Mouse (Mus musculus) spleen, postnatal 14 days (tissue): ENCODE measurements at regions not wholly inside any gene's neighbourhood (a gene's known extent, or its start where the extent isn't known, plus 50 kb on each side); places are given as distances from the start of the nearest gene placed in this dataset.

Source experiments
- DNase-seq, 2 experiments: peaks; one replicate each; pipeline ENCODE4 v3.0.0; 2021 to 2022; ENCODE audit warnings: low spot score in 2 of 2

DNA sequence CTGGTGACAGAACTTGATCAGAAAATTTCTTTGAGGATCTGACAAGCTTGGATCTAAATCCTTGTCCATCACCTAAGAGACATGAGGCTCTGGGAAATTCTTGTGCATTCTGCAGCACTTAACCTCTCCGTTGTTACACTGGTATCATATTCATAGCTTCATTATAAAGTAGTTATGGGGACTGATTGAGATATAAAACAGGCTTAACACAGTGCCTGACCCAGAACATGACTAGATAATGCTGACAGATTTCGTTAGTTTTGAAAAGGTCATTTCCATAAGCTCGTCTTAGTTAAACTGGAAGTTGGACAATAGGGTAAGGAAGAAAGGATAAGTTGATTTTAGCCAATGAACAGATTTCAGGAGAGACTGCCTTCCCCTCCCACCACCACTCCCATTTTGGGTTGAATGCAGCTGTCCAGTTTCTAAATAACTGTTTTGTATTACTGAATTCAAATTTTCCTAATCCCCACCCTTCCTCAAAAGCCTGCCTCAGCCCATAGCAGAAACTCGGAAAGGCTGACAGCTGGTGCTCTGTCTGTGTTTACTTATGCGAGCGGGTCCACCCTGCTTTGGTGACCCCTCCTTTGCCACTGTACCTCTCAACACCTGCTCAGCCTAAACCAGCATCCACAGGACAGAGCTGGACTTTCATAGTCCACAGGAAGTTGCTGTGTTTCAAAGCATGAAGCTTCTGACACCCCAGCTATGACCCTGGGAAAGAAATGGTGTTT, 340.8 kb downstream of the Pax1 start:
- no peak for DNase-seq

DNA sequence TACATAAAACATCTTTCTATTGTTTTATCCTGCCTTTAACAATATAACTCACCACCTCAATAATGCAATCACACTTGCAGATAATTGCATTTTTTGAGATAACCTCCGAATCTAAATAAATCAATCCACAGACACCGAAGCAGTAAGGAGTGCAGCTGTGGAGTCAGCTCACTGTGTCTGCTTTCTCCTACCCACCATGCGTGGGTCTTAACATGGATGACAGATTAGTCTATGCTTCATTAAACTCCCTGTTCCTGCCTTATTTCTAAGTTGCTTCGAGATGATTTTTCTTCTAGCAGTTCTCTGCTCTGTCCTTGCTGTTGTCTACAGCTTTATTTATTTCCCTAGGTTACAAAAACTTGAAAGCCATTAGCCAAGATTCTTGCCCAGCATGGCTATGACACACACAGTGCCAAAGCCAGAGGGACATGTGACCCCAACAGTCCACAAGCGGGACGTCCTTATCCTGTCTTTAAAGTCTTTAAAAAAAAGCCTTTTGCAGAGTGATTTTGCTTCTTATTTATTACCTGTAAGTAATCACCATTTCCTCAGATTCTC, 337.9 kb downstream of the Pax1 start:
- DNase-seq, result no peak

DNA sequence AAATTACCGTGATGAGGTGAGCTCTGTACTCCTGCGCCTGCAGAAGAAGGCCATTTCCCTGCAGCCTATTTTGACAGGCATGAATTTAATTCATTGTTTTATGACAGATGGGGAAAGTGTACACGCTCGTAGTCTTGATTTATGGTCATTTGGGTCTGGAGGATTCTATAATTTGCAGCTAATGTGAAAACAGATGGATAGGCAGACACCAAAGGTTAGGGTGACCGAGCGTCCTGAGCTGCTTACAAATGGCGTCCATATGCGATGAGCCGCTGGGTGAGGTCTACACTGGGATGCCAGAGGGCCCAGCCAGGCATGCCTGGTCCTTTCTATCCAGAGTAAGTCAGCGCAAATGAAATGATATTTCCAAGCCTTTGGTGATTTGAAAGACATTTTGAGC, 330.2 kb downstream of the Pax1 start:
- no peak for DNase-seq

DNA sequence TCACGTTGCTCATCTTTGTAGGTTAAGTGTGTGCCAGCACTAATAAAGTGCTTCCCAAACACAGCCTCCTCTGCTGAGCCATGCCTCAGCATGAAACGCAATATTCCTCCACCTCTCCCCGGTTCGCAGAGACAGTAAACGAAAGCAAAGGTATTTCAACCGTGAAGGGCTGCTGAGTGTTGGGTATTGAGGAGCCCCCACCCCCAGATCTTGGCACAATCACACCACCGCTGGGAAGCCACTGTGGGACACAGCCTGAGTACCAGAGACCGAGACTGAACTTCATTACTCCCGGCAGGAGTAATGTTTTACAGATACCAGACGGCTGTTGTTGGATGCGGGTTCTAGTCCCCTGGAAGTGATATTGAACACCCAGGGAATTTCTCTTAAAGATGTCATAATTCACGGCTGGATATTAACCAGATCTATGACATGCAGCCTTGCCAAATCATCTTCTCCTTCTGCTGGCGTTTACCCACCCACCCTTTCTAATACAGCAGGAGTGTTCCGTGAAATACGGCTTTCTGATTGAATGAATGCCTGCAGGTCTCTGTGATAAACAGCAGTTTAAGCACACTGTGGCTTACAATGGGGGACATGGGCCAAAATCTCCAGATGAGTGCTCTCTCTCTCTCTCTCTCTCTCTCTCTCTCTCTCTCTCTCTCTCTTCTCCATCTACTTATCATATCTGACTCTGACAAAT, 328.9 kb downstream of the Pax1 start:
- no peak for DNase-seq

DNA sequence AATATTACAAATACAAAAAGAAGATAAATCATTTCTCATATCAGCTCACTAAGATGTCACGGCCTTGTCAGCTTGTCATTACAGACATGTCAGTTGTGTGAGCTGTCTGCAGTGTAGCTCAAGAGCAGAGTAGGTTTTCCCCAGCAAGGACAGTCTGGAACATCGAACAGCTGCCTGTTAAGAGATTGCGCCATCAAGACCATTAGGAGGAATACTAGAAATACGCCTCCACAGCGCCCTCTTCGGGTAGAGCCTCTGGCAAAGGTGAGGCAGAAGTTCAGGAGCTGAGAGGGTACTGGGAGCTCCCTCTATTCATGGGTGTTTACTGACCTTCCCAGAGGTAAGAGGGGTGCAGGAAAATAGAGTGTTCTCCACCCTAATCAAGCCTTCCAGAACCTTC, 327.0 kb downstream of the Pax1 start:
- DNase-seq, result no peak

DNA sequence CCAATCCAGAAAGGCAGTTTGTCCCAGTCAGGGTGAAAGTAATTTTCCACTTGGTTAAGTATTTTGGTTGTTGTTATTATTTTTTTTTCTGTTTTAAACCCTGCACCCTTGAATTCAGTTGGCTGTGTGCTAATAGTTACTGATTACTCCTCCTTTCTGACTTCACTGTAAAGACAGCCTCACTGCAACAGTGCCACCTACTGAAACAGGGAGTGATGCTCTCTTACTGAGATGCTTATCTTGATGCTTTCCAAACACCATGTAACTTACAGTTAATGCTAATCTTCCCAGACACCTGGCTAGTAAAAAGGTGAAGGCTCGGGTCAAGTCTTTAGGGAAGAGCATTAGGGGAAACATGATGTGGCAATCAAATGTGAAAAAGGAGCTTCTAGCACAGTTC, 294.9 kb downstream of the Pax1 start:
- DNase-seq, result no peak

DNA sequence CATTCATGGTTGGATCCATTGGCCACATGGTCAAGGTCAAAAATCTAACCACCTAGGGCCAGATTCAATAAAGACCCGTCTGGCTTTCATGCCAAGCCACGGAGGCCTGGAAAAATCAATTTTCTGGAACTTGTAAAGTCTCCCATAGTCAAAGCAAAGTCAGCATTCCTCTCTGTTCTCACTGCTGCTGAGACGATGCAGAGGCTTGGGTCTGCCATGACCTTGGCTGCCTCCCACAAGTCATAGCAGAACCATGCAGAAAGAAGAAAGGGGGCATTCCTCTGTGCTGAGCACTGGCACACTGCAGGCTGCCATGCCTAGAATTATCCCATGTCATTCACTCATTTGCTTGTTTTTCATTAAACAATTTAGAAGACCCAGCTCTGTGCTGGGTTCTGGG, 288.5 kb downstream of the Pax1 start:
- no peak for DNase-seq

DNA sequence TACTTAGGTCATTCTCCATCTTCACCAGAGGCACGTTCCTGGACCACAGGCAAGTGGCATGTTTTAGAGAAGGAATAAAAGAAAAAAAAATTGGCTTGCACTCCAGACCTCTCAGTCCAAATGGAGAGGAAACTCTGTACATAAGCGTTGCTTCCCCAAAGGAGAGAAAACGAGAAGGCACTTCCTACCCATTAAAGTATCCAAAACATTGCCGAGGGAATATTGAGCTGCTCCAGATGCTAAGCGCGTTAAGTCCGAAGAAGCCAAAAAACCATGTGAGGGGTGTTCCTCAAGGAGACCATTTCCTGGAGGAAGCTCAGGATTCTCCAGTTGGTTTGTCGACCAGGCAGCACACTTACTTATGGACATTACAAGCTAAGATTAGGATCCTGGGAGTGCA, 286.2 kb downstream of the Pax1 start:
- DNase-seq, result no peak

DNA sequence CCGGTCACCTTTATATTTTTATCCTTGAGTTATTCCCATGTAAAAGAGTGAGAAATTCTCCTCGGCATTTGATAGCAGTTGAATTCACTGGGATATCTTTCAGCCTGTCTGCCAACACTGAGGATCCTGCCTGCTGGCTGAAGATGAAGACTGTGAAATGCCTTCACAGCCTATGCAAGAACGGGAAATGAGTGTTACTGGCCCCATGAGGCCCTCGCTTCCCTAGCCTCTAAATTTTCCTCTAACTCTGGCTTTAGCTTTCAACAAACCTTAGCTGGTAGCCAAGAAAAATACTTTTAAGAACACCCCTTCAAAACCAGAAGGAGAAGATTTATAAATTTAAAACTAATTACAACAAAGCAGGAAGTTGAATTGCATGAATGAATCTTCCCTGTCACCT, 285.8 kb downstream of the Pax1 start:
- no peak for DNase-seq

DNA sequence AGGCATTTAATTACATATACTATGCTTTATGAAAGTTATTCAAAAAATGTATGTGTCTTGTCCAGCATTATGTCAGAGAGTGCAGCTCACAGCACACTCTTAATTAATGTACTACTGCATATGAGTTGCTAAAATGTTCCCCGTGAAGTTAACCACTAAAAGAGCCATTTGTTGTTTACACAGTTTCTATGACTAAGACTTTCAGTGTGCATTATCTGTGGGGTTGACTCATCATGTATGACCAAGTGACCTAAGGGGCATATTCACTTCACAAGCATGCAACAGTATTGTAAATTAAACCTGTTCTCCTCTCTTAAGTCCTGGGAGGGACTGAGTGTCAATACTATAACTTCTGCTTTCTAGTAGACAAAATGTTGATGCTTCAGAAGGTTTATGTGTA, 276.2 kb downstream of the Pax1 start:
- no peak for DNase-seq

DNA sequence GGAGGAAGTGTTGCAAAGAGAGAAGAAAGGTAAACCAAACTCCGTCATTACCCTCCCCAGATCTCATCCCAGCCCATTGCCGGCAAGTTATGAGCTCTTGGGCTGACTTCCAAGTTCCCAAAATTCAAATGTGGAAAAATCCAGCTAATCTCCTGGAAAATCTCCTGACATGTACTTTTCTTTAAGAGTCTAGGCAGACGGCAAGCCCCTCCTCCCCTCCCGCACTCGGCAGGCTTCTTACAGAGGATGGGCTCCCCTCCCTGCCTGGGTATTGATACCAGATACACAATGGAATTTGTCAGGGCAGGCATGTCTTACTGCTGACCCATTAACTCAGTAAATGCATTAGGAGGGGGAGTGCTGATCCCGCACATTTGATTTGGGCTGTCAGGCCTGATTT, 271.0 kb downstream of the Pax1 start:
- no peak for DNase-seq

DNA sequence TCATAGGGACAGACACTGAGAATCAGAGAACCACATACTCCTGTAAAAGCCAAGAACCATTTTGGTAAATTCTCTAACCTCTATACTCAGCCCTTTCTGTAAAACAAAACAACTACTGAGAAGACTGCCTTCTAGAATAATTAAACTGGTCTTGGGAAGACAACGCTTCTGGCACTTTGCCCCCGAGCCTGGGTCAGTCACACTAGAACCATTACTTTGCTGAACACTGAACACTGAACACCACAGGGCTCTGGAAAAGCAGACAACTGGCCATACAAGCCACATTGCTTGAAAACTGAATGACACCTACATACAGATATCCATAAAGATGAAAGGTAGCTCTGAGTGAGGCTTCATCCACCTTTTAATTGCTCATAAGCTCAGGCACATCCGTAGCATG, 268.0 kb downstream of the Pax1 start:
- DNase-seq, result no peak

DNA sequence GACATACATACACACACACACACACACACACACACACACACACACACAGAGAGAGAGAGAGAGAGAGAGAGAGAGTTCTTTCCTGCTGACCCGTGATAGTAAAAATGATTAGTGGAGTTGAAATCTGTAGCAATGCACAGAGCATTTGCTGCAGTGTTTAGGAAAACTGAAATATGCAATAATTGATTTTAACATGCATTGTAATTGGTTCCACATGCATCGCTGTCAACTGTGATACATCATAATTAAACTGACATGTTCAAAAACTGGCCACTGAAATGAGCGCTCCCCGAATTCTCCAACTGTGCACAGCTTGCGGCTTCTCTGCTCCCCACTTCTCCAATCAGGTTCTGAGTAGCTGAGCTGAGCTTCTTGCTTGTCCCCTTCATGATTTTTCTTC, 265.4 kb downstream of the Pax1 start:
- no peak for DNase-seq

DNA sequence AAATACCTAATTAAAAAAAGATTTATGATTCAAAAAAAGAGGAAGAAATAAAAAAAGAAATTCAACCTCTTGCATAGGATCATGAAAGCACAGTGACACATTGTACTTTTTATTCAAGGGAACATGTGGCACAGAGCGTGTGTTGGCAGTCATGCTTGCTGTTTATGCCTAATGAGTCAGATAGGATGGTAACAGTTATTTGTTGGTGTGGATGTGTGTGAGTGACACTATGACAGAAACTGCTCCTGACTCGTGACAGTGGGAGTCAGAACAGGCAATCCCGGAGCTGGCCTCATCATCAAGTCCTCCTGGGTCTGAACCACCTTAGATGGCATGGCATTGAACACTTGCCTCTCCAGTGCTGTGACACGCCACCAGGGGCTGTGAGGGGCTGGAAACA, 261.4 kb downstream of the Pax1 start:
- DNase-seq, result no peak

DNA sequence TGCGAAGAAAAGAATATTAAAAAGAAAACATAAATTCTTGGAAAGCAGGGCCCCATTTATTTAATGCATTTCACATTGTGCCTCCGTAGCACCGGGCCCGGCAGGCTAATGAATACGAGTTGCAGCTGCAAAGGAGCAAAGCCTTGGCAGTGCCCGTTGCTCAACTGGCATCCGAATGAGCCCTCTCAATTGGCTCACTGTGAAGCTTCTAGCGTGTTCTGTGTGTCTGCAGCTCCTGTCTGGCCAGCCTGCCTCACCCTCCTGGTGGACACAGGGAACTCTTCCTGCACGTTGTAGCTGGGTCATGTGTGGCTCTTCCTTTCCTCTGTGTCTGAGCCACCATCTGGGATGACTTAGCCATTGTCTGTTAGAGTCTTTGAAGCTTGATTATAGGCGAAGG, 256.1 kb downstream of the Pax1 start:
- no peak for DNase-seq

DNA sequence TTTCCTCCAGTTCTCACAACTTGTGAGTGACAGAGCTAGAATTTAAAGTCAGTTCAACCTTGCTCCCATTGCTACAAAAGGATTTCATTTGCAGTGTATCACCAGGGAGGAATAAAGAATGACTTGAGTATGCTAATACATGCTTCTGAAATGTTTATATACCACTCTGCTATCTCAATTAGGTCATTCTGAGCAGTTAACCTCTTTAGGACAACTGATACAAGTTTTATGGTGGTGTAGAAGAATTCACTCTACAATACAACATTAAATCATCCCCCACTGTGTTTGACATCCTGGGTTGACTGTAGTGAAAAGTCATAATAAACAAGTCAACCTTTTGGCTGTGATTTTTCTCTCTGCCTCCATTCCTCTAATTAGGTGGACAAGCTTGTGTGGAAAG, 248.6 kb downstream of the Pax1 start:
- no peak for DNase-seq

DNA sequence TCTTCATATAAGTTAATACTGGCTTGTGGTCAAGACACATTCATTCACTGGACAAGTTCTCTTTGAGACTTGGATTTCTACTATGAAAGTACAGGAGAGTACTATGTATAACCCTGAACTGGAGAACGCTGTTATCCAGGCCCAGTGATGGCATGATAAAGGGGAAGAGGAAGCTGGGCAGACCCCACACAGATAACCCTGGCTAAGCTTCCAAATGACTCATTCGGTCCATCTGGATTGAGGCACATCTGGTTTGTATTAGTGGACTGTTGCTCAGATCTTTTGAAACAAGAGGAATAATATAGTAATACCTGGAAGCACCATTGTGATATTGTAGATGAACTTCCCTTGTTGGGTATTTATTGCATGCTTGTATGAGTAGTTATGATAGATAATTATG, 239.9 kb downstream of the Pax1 start:
- no peak for DNase-seq

DNA sequence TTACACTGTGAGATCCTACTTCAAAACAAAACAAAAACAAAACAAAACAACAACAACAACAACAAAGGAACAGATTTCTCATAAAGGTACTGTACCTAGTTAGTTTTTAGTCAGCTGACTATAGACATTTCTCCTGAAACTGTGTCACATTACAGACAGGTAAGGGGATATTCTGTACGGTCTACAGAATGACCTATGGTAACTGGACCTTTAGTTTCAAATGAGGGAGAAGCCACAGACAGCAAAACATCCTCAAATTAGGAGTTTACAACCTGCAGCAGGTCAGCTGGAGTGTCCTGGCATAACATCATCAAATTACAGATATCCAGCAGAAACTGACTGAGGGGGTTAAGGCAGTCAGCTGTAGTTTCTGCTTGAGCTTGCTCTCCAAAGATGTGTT, 210.7 kb downstream of the Pax1 start:
- no peak for DNase-seq

DNA sequence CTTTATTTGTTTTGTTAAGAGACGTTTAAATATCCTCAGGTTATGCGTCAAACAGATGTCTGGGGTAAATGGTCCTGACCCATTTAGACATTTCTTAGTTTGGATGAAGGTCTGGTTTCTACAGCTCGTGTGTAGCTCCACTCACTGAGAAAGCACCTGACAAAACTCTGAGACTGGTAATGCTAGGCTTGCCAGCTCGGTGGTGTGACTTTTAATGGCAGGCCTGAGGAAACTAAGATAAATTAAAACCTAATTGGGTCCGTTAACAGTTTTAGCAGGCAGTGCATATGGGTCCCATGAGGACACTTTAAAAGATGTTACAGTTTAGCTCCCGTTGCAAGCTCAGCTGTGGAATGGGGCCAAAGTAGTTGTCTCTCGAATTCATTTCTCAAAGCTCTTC, 199.5 kb downstream of the Pax1 start:
- DNase-seq, result no peak

DNA sequence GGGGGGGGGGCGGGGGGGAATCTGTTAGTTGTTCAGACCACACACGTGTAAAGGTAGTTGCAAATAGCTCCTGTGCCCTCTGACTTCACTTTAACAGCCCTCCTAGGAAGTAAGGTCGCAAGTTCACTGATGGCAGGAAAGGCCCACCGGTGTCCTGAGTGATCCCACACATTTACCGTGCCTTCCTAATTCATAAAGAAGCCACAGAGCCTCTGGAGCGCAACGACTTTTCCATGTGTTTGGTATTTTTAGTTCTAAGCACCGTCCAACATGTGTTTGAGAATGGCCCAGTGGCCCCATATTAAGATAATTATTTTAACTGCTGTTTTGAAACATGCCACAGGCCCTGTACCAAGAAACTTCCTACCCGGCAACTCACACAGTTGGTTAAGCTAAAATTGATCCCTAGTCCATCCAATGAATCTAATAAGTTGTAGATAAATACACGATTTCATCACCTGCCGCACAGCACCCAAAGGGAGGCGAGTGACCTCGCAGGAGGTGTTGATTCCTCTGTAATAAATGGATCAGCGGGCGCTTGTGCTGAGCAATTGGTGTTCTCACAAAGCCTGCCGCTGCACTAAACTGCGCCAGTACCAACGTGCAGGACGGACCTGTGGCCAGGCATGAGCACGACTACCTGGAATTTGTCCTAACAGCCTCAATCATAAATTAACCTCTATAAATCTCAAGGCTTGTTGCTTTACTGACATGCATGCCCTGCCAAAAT, 198.9 kb downstream of the Pax1 start:
- no peak for DNase-seq

DNA sequence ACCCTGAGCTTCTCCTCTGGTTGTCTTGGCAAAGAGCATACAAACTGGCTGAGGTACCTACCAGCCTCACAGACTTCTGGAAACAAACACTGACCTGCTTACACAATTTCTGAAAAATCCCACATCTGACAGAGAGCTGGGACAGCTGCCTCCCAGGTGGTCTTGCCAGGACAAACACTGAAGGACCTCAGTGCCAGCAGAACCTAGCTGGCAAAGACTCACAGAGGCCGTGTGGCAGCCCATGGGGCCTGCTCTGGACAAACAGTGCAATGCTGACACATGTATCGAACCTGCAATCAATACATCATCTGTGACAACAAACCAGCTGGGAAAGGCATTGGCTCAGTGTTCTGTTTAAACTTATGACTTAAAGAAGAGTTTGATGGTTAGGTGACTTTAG, 167.4 kb downstream of the Pax1 start:
- no peak for DNase-seq

DNA sequence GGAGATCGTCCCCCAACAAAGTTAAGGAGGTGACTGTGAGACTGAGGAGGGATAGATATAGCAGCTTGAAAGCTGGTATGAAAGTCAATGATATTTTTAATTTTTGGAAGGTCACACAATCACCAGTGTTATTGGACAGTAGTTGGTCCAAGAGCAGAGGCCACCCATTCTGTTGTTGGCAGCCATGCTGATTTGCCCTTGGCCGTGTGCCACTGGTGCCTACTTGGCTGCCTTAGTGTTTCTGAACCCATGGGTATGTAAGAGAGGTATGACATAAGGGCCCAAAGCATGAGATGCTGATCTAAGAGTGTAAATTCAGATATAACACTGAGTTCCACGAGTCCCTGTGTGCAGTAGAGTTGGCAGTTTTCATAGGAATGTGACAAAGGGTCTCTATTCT, 153.7 kb downstream of the Pax1 start:
- DNase-seq, result no peak

DNA sequence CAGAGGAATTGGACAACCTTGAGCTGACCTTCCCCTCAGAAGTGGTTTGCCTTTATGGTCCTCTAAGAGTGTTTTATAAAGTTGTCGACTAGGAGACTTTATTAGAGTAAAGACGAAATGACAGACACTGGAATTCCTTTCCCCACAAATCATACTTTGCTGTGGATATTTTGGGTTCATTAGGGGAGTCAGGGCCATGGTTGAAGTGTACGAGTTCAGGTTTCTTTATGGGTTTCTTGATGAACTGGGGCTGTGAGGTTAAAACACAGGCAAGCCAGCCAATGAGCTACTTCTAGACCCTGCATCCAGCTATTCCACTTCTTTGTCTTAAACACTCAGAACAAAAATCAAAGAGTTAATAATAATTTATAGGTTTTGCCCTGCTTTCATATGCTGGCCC, 153.0 kb downstream of the Pax1 start:
- DNase-seq, result no peak
